Mouse (Mus musculus) urinary bladder, postnatal 14 days (tissue): ENCODE results near the gene Sptbn4.

Source experiments
- DNase-seq: peaks from one replicate; pipeline ENCODE4 v3.0.0; 2021; ENCODE audit warnings: low spot score

Sptbn4 gene

DNA sequence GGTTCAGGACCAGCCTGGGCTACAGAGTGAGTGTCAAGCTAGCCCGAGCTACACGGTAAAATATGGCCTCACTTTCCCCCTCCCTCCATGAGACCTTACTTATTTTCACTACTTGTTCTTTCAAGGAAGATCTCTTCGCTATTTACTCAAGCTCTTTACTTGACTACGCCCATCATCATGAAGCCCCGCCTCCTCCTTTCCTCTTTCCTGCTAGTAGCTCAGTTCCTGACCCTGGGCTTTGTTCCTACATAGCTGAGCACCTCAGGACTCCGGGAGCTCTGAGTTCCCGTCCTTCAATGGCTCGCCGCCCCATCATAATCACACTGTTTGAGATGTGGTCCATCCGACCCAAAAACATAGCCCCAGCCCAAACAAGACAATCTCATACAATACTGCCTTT, 14.1 kb downstream of the Sptbn4 start:
- DNase-seq = no peak

DNA sequence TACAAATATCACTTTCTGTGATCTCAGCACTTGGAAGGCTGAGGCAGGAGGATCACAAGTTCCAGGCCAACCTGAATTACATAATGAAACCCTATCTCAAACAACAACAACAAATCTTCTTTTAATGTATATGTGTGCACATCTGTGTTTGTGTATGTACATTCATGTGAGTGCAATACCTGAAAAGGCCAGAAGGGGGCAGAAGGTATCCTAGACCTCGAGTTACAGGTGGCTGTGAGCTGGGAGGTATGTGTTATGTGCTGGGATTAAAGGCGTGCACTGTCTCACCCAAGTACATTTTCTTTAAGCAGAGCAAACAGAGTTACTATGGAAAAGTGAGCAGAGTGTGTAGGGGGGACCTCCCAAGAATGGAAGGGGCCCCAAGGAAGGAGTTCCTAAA, 18.4 kb downstream of the Sptbn4 start:
- no peak for DNase-seq

DNA sequence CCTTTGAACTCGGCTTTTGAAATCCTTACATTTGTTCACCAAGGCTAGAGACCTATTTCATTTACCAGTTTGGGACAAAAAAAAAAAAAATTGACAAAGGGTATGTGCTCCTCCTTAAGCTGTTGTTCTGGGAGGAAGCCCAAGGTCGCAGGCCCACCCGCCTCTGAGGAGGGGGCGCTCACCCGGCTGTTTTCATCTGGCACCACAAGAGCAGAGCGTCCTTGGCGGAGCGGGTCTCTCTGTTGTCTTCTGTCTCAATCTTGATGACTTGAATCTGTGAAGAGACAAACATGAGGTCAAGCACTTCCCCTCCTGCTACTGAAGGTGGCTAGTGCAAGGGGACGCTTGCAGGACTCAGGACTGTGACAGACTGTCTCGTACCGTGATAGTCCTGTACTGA, 19.5 kb downstream of the Sptbn4 start:
- DNase-seq = no peak

DNA sequence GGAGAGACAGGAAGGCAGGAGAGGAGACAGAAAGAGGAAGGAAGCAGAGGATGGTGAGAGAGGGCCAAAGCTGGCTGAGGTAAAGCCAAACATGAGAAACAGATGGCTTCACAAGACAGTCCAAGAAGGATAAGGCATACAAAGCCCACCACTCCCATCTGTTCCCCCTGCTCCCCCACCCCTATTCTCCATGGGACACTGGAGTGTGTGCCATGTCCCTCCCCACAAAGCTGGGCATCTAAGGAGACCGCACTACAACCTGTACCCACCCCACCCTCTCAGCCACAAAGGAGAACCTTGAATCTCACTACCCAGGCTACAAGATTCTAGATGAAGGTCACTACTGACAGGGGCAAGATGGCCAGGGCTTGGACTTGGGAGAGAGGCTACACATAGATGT, 20.1 kb downstream of the Sptbn4 start:
- no peak for DNase-seq

DNA sequence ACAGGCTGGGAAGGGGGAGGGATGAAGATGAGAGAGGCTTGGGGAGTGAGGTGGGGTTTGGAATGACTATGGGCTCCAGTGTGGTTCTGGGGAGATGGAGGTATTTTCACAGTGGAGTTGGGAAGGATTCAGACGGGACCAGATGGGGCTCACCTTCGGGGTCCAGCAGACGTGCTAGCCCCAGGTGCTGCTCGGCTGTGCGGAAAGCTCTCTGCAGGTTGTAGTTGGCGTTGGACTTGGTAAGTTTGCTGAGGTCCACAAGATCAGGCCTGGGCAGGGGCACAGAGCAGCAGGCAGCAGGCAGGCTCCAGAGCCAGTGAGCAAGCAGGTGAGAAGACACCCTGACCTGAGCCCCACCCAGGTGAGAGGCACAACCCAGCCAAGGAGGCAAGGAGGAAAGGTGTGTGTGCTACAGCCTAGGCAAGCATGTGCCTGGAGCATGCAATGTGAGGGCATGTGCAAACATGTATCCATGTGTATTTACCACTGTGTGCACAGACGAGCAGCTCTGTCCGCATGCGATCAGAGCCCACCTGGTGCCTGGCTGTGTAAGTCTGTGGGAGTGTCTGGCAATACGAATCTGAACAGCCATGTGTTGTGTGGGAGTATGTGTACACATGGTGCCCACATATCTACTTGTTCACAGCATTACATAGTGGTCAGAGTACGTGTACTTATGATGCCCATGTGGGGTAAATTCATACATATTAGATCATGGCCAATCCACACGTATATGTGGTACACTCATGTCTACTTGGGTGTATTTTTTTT, 23.7 kb downstream of the Sptbn4 start:
- no peak for DNase-seq

DNA sequence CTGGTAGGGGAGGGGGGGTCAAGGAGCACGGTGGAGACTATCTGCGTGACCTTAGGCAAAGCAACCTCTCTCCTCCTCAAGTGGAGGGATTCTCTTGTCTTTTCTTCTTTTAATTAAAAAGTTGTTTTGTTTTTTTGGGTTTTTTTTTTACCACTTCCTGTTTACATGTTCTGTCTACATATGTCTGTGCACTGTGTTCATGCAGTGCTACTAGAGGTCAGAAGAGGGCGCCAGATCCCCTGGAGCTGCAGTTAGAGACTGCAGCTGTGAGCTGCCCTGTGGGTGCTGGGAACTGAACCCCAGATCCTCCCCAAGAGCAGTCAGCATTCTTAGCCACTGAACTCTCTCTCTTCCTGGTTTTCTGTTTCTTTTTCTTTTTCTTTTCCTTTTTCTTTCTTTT, 28.4 kb downstream of the Sptbn4 start:
- no peak for DNase-seq

DNA sequence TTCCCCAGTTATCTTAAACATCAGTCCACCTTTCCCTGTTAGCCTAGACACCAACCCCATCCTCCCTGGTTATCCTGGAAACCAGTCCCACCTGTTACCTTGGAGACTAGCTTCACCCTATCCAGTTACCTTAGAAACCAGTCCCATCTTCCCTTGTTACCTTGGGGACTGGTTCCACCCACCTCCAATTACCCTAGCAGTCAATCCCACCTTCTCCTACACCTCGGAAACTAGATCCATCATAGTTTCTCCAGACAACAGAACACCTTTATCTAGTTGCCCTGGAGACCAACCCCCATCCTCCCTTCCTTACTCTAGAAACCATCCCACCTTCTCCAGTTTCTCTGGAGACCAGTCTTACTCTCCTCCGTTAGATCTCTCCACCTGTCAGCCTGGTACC, 30.3 kb downstream of the Sptbn4 start:
- no peak for DNase-seq

DNA sequence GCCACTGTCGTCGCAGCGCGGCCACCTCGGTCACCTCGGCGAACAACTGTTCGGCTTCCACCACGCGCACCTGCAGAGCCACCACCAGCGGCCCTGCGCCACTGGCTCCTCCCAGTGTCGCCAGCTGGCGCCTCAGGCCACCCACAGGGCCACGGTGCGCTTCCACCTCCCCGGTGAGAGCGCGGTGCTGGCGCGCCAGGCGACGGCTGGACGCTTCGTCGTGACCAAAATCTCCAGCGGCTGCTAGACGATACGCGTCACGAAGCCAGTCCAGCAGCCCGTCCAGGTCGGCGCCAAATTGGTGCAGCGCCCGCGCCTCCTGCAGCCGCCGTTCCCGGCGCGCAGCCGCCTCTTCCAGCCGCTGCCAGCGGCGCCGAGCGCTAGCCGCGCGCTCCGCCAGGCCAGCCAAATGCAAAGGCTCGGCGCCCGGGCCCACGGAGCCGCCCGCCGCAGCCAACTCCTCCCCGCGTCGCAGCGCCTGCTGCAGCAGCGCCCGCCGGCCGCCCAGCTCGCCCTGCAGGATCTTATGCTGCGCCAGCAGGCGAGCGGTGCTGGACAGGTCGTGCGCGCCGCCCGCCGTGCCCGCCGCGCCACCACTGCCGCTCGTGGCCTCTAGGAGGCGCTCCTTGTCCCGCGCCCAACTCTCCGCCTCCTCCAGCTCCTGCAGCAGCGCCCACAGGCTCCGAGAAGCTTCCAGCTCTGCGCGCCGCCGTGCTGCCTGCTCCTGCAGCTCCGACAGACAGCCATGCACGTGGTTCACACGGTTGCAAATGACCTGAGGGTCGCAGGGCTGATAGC, 38.9 kb downstream of the Sptbn4 start:
- peak; percentile 75 for DNase-seq

DNA sequence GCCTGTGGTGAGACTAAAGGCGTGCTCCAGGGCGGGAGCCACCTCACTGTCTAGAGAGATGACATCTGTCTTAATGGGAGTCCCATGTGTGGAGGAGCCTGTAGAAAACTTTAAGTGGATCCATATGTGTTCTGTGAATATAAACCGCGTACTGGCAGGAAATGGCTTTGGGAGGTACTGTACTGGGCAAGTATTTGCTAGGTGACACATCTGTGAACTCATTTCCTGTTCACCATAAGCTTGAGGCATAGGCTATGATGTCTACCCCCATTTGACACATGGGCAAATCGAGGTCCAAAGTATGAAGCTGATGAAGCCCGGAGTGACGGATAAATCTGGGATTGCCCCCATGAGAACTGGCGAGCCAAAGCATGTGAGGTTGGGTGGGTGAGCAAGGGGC, 39.7 kb downstream of the Sptbn4 start:
- no peak for DNase-seq

DNA sequence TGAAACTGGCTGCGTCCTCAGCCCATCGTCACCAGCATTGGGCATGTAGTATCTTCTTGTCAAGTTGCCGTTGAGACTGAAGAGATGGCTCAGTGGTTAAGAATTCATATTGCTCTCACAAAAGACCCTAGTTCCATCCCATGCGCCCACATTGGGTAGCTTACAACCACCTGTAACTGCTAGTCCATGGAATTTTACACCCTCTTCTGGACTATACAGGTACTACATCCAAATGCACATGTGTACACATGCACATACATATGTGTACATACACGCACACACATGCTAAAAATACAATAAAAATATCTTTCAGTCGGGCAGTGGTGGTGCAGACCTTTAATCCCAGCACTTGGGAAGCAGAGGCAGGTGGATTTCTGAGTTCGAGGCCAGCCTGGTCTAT, 41.0 kb downstream of the Sptbn4 start:
- DNase-seq = no peak

DNA sequence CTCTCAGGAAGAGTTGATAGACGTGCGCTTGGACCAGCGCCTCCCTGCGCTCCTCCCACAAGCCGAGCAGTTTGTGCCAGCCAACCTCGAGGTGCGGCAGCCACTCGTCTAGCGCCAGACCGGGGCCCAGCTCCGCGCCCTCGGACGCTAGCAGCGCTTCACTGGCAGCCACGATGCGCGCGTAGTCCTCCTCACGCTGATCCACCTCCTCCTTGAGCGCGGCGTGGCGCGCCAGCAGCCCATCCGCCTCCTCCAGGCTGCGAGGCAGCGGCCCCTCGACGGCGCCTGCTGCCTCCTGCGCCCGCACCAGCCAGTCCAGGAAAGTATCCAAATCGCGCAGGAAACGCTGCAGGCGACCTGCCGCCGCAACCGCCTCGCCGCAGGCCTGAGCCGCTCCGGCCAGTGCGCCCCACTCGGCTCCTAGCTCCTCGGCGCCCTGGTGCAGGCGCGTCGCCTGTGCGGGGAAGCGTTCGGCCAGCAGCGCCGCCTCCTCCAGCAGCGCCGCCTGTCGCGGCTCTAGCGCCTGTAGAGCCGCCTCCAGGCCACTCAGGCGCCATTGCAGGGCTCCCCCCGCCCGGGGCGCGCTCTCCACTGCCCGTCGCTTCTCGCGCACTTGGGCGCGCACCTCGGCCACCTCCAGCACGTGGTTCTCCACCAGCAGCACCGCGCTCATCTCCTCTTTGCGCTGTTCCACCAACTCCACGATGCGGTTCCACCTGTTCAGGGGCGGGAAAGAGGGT, 43.1 kb downstream of the Sptbn4 start:
- no peak for DNase-seq

DNA sequence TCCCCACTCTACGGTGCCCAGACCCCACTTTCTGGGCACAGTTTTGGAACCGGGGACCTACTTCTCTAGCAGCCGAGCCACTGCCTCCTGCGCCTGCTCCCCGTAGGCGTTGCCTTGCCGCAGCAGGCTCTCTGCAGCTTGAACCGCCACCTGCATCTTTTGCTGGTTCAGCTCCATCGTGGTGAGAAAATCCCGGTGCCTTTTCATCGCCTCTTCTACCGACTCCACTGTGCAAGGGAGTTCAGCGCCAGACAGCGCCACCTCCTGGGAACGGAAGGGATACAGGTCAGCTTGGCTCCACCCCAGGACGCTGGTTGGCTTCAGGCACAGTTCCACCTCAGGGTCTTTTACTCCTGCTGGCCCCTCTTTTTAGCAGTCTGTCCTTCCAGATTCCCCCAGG, 44.8 kb downstream of the Sptbn4 start:
- DNase-seq = peak; percentile 65

DNA sequence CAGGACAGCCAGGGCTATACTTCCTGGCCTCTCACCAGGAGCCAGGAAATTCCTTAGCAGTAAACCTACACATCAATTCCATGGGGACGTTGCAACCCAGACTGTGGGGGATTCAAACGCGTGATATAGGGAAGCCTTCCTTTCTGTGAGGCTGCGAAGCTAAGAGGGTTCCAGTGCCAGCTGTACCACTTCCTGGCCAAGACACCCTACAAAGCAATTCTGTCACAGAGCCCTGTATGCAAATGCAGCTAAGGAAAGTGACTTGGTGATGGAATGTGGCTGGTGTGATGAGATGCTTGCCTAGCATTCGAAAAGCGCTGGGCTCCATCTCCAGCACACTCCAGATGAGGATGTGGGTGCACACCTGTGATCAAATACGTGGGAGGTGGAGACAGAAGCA, 46.9 kb downstream of the Sptbn4 start:
- DNase-seq = no peak

DNA sequence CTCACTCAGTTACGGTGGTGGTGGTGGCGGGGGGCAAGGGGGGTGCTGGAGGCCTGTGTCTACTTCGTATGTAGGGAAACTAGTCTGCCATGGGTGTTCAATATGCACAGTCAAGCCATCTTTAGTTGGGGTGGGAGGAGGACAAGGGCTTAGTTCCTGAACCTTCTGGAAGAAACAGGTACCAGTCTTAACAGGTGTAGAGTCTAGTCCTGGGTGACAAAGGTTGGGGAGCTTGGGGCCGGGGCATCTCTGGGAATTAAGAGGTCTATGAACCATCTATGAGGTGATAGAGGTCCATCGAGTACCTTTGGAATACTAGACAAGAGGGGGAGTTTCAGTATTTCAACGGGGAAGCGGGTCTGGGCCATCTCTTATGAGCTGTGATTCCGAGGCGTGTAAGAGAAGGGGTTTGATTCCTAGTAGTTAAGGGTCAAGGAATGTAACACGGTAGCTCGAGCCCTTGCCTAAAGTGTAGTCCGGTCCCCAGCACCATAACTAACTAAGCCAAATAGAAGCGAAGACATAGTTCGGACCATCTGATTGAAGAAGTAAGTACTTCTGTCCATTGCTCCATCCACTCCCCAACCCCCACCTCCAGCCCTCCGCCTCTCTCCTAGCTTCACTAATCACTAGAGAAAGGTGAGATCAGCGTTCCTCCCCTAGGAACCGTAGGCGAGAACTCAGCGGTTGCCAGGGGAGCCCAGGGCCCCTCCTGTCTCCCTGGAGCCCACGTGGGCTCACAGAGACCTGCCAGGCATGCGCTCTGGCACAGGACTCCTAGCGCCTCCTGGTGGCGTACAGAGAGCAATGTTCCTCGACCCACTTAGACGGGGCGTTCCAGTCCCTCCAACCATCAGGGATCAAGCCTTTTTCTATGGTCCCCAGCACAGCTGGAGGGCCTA, 50.2 kb downstream of the Sptbn4 start:
- peak; percentile 17 for DNase-seq

DNA sequence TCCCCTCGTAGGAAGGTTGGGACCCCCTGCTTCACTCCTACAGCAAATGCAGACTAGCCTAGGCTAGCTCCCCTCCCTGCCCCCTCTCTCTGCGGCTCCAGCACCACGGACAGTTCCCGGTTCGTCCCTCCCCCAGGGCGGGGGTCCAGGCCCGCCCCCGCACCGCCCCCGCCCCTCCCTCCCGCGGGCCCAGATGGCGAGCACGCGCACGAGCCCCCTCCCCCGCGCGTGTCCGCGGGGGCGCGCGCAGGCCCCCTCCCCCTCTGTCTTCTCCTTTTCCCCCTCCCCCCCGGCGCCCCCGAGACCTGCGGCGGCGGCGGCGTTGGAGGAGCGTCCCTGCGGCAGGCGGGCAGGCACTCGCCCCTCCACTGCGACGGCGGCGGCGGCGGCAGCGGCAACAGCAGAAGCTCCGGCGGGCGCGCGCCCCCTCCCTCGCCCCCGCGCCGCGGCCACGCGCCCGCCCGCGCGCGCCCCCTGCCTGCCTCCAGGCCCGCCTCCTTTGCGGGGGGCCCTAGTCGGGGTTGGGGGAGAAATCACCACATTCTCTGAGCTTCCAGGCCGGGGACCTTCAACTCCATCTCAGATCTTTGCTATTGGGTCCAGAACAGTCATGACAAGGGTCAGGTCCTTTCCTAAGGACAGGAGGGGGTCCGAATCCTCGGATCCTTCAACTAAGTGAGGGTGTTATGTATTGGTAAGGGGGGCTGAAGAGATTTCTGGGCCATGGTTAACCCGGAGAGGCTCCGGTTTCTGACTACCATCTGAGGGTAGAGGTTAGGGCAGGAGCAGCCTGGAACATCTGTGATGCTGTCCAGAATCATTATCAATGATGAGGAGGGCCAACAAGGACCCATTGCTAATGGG, 51.1 kb downstream of the Sptbn4 start:
- DNase-seq = no peak

DNA sequence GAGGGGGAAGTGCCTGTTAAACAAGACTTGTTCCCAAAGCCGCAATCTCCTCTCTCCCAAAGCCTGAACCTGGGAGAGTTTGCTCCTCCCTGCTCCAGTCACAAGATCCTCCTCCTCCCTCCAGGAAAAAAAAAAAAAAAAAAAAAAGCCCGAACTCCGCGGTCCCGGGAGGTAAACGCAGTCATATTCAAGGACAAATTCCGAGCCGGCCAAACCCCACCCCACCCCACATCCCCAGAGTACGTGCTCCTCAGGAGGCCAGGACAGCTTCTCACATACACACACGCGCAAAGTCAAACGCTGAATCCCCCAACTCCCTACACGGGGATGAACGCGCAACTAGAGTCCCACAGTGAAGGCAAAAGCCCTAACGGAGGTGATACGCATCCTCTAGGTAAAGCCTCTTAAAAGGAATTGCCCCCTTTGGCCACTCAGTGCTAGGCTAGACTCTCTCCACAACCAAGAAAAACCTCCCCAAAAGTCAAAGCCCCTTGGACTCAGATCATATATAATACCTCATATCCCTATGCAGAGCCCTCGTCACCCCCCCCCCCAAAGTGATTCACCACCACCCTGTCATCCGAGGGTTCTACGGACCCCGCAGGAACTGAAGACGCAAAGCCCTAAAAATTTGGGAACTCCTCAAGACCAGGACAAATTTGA, 51.8 kb downstream of the Sptbn4 start:
- no peak for DNase-seq

DNA sequence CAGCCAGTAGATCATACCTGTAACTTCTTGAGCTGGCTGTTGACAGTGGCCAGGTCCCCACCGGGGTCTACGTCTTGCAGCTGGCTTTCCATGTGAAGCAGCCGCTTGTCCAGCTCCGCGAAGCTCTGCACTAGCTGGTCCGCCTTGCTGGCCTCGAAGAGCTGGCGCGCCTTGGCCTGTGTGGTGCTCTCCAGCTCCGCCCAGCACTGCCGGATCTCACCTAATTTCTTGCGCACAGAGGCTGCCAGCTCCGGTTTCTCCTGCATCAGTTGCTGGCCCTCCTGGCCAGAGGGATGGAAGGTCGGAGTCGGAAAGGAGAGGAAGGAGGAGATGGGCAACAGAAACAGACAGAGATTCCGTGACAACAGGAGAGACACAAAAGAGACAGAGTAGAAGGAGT, 56.1 kb downstream of the Sptbn4 start:
- DNase-seq = no peak

DNA sequence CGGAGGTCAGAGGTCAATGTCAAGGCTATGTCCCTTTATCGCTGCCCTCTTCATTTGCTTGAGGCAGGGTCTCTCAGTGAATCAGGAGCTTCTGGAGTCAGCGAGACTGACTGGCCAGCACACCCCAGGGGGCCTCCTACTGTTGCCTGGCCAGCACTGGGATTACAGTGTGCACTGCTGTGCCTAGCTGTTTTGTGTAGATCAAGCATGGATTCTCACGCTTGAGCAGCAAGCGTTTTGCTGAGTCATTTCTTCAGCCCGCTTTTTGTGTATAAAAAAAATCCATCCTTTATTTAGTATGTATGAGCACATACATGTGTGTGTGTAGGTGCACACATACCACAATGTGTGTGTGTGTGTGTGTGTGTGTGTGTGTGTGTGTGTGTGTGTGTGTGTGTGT, 58.3 kb downstream of the Sptbn4 start:
- no peak for DNase-seq

DNA sequence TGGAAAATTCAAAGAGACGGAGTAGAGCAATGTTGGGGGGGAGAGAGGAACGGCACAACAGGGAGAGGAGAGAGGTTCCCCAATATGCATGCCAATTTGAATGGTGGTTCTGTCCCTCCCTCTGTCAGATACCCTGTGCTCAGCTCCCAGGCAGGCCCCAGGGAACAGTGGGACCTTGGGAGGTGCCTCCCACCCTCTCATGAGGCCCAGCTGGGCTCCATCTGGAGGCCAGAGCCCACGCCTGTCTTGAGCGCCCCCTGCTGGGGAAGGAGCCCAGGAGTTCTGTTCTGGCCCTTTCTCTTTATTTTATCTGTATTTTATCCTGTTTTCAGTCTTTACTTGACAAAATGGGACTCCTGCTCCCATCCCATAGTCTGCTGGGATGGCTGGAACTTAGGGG, 62.8 kb downstream of the Sptbn4 start:
- DNase-seq = peak; percentile 73

DNA sequence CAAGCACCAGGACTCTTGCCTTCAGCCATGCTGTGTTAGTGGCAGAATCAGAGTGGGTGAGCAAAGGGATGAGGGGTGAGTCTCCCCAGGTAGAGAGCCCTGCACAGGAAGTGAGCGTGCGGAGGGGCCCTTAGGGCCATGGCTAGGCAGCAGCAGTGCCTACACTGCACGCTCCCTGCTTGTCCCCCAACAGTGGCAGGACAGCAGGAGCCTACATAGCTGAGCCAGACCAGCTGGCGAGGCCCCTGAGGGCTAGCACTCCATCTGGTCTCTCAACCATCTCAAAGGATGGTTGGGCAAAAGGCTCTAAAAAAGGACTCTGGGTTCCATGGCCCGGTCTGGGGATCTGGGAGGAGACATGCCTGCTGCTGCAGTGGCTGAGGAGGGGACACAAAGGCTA, 63.4 kb downstream of the Sptbn4 start:
- DNase-seq = no peak
